Mouse (Mus musculus): Measurements from ENCODE around the gene Sik1. TPM values are rescaled to one million over a fixed set of nuclear protein-coding genes. Genes with fewer than 3 reads are reported as not detected.

The Sik1 gene
- polyA plus RNA-seq, 1 experiment: 36.8 TPM

- DNase-seq: no peak
- H3K36me3 ChIP-seq (ENCODE audit: control insufficient read depth, insufficient read depth, low read length): no peaks in the 10 kb centered on the region
- TF ChIP-seq CTCF (IDR thresholded peaks at IDR 0.05; ENCODE audit: borderline replicate concordance, control insufficient read depth, extremely low read depth, insufficient read depth, low read length, poor library complexity) (no peak), POLR2A (IDR thresholded peaks at IDR 0.05; ENCODE audit: control insufficient read depth, extremely low read depth, insufficient read depth, low read length, poor library complexity) (no peak)
- no peak overlapping the region for H3K27ac ChIP-seq (ENCODE audit: control insufficient read depth, insufficient read depth, low read length)
- H3K27me3 ChIP-seq (ENCODE audit: control insufficient read depth, insufficient read depth, low read length): no peaks in the 10 kb centered on the region
- H3K4me3 ChIP-seq (ENCODE audit: control insufficient read depth, insufficient read depth, low read length): no peak overlapping the region
- peaks cover 42% of the 10 kb centered on the region for H3K4me1 ChIP-seq (replicated peaks; ENCODE audit: control insufficient read depth, insufficient read depth, low read length)
- WGBS: 70% methylated on average over 6 of the region's 6 CpGs
Measured at GRCm38 (mm10) chr17:31831097-31831865, 24.3 kb downstream of the Sik1 start.

- TF ChIP-seq POLR2A (IDR thresholded peaks at IDR 0.05; ENCODE audit: control insufficient read depth, extremely low read depth, insufficient read depth, low read length, poor library complexity): no peak
- no peak for TF ChIP-seq CTCF (IDR thresholded peaks at IDR 0.05; ENCODE audit: borderline replicate concordance, control insufficient read depth, extremely low read depth, insufficient read depth, low read length, poor library complexity)
- WGBS: 91% methylated on average over 8 of the region's 8 CpGs
- no peak overlapping the region for H3K27ac ChIP-seq (ENCODE audit: control insufficient read depth, insufficient read depth, low read length)
- H3K4me3 ChIP-seq (ENCODE audit: control insufficient read depth, insufficient read depth, low read length): no peak overlapping the region
- H3K4me1 ChIP-seq (replicated peaks; ENCODE audit: control insufficient read depth, insufficient read depth, low read length): peaks cover 38% of the 10 kb centered on the region
- no peak for DNase-seq
- no peaks in the 10 kb centered on the region for H3K36me3 ChIP-seq (ENCODE audit: control insufficient read depth, insufficient read depth, low read length)
- no peaks in the 10 kb centered on the region for H3K27me3 ChIP-seq (ENCODE audit: control insufficient read depth, insufficient read depth, low read length)
Measured at GRCm38 (mm10) chr17:31830506-31831075, 25.0 kb downstream of the Sik1 start.

GRCm38 (mm10) chr17:31828916-31829315 lies 26.7 kb downstream of the Sik1 start:
- Histone ChIP-seq H3K36me3 (ENCODE audit: control insufficient read depth, insufficient read depth, low read length) (no peaks in the 10 kb centered on the region), H3K27me3 (ENCODE audit: control insufficient read depth, insufficient read depth, low read length) (no peaks in the 10 kb centered on the region), H3K27ac (ENCODE audit: control insufficient read depth, insufficient read depth, low read length) (peak overlapping the region; percentile 7; the same call in 1 of the 2 replicates), H3K4me3 (ENCODE audit: control insufficient read depth, insufficient read depth, low read length) (no peak overlapping the region), H3K4me1 (replicated peaks; ENCODE audit: control insufficient read depth, insufficient read depth, low read length) (peaks cover 25% of the 10 kb centered on the region)
- DNase-seq: no peak
- TF ChIP-seq POLR2A (IDR thresholded peaks at IDR 0.05; ENCODE audit: control insufficient read depth, extremely low read depth, insufficient read depth, low read length, poor library complexity) (no peak), CTCF (IDR thresholded peaks at IDR 0.05; ENCODE audit: borderline replicate concordance, control insufficient read depth, extremely low read depth, insufficient read depth, low read length, poor library complexity) (no peak)
- 95% methylated on average over 5 of the region's 5 CpGs for WGBS

GRCm38 (mm10) chr17:31828118-31828517 lies 27.5 kb downstream of the Sik1 start:
- H3K4me1 ChIP-seq (replicated peaks; ENCODE audit: control insufficient read depth, insufficient read depth, low read length): peaks cover 27% of the 10 kb centered on the region
- no peaks in the 10 kb centered on the region for H3K27me3 ChIP-seq (ENCODE audit: control insufficient read depth, insufficient read depth, low read length)
- H3K4me3 ChIP-seq (ENCODE audit: control insufficient read depth, insufficient read depth, low read length): no peak overlapping the region
- H3K27ac ChIP-seq (ENCODE audit: control insufficient read depth, insufficient read depth, low read length): no peak overlapping the region
- no peak for TF ChIP-seq POLR2A (IDR thresholded peaks at IDR 0.05; ENCODE audit: control insufficient read depth, extremely low read depth, insufficient read depth, low read length, poor library complexity)
- no peak for TF ChIP-seq CTCF (IDR thresholded peaks at IDR 0.05; ENCODE audit: borderline replicate concordance, control insufficient read depth, extremely low read depth, insufficient read depth, low read length, poor library complexity)
- no peak for DNase-seq
- no peaks in the 10 kb centered on the region for H3K36me3 ChIP-seq (ENCODE audit: control insufficient read depth, insufficient read depth, low read length)
- WGBS: 75% methylated on average over 5 of the region's 5 CpGs

- H3K27ac ChIP-seq (ENCODE audit: control insufficient read depth, insufficient read depth, low read length): peak overlapping the region; percentile 18; the same call in 1 of the 2 replicates
- peaks cover 25% of the 10 kb centered on the region for H3K4me1 ChIP-seq (replicated peaks; ENCODE audit: control insufficient read depth, insufficient read depth, low read length)
- DNase-seq: no peak
- no peaks in the 10 kb centered on the region for H3K36me3 ChIP-seq (ENCODE audit: control insufficient read depth, insufficient read depth, low read length)
- WGBS: 89% methylated on average over 5 of the region's 5 CpGs
- no peaks in the 10 kb centered on the region for H3K27me3 ChIP-seq (ENCODE audit: control insufficient read depth, insufficient read depth, low read length)
- TF ChIP-seq CTCF (IDR thresholded peaks at IDR 0.05; ENCODE audit: borderline replicate concordance, control insufficient read depth, extremely low read depth, insufficient read depth, low read length, poor library complexity) (no peak), POLR2A (IDR thresholded peaks at IDR 0.05; ENCODE audit: control insufficient read depth, extremely low read depth, insufficient read depth, low read length, poor library complexity) (no peak)
- no peak overlapping the region for H3K4me3 ChIP-seq (ENCODE audit: control insufficient read depth, insufficient read depth, low read length)
Measured at GRCm38 (mm10) chr17:31827206-31827605, 28.4 kb downstream of the Sik1 start.

GRCm38 (mm10) chr17:31826669-31827068 lies 28.9 kb downstream of the Sik1 start:
- TF ChIP-seq CTCF (IDR thresholded peaks at IDR 0.05; ENCODE audit: borderline replicate concordance, control insufficient read depth, extremely low read depth, insufficient read depth, low read length, poor library complexity): no peak
- TF ChIP-seq POLR2A (IDR thresholded peaks at IDR 0.05; ENCODE audit: control insufficient read depth, extremely low read depth, insufficient read depth, low read length, poor library complexity): no peak
- no peaks in the 10 kb centered on the region for H3K36me3 ChIP-seq (ENCODE audit: control insufficient read depth, insufficient read depth, low read length)
- no peak overlapping the region for H3K27ac ChIP-seq (ENCODE audit: control insufficient read depth, insufficient read depth, low read length)
- no peaks in the 10 kb centered on the region for H3K27me3 ChIP-seq (ENCODE audit: control insufficient read depth, insufficient read depth, low read length)
- no peak for DNase-seq
- H3K4me1 ChIP-seq (replicated peaks; ENCODE audit: control insufficient read depth, insufficient read depth, low read length): peaks cover 25% of the 10 kb centered on the region
- 23% methylated on average over 6 of the region's 6 CpGs for WGBS
- no peak overlapping the region for H3K4me3 ChIP-seq (ENCODE audit: control insufficient read depth, insufficient read depth, low read length)

All from thymus, adult 2 months (tissue).